Mouse (Mus musculus) liver, embryonic 12.5 days (tissue): ENCODE measurements around the gene Gm17018. TPM values are rescaled to one million over a fixed set of nuclear protein-coding genes. Genes with fewer than 3 reads are reported as not detected.
"Not testable (repeated sequence)": the region's sequence is repeated elsewhere in the genome, so short reads cannot be mapped to it uniquely, and the experiment has no call there.

ENCODE experiments used
- ATAC-seq: fragments of 200-750 bp; cut with Nextera tagmentation; 2 replicates; pipeline ENCODE4 v1.8.0; 2017; ENCODE audit warnings: moderate number of reproducible peaks, mild to moderate bottlenecking, moderate library complexity
- H3K27ac ChIP-seq: fragments of 300-500 bp; sonication (generic); 2 replicates; pipeline ENCODE4 v1.5.1; 2016; ENCODE audit warnings: mild to moderate bottlenecking
- H3K27me3 ChIP-seq: fragments of 300-500 bp; sonication (generic); replicated peaks from 2 replicates; pipeline ENCODE4 v1.6.1; 2016; ENCODE audit warnings: mild to moderate bottlenecking, moderate library complexity
- H3K36me3 ChIP-seq: fragments of 300-500 bp; sonication (generic); 2 replicates; pipeline ENCODE4 v1.6.1; 2016; ENCODE audit warnings: mild to moderate bottlenecking, moderate library complexity
- H3K4me1 ChIP-seq: fragments of 300-500 bp; sonication (generic); 2 replicates; pipeline ENCODE4 v1.6.1; 2016
- H3K4me2 ChIP-seq: fragments of 300-500 bp; sonication (generic); 2 replicates; pipeline ENCODE4 v1.6.1; 2016; ENCODE audit warnings: mild to moderate bottlenecking, moderate library complexity
- H3K4me3 ChIP-seq: fragments of 300-500 bp; sonication (generic); 2 replicates; pipeline ENCODE4 v1.5.1; 2016; ENCODE audit warnings: mild to moderate bottlenecking, moderate library complexity
- H3K9ac ChIP-seq: fragments of 300-500 bp; sonication (generic); 2 replicates; pipeline ENCODE4 v1.6.1; 2016; ENCODE audit warnings: mild to moderate bottlenecking, moderate library complexity
- H3K9me3 ChIP-seq: fragments of 300-500 bp; sonication (generic); replicated peaks from 2 replicates; pipeline ENCODE4 v1.6.1; 2016; ENCODE audit warnings: mild to moderate bottlenecking, moderate library complexity
- WGBS: fragments of 180-500 bp; shearing (Covaris S2); methylation state at CpG from one replicate; pipeline ENCODE4 v1.1.7; 2016; ENCODE audit not compliant: insufficient replicate concordance; 5-methylcytosine and 5-hydroxymethylcytosine counted together
- polyA plus RNA-seq: library from polyadenylated mRNA; unstranded; fragments of >200 nt; fragmentation: Nextera tagmentation; extraction: Ambion mirVana; gene quantifications from 2 replicates; pipeline ENCODE4 v1.2.1, GENCODE M21; 2016

Gm17018 gene
- polyA plus RNA-seq, 1 experiment from 2014 or later, result 25.5 TPM

- H3K36me3 ChIP-seq, result peaks cover 12% of the 10 kb centered on the region
- peaks cover 43% of the 10 kb centered on the region for H3K4me1 ChIP-seq
- H3K9me3 ChIP-seq, result no peaks in the 10 kb centered on the region
- peaks cover 12% of the 10 kb centered on the region for H3K27me3 ChIP-seq
- no peak overlapping the region for H3K4me2 ChIP-seq
- WGBS, result 76% methylated on average over 8 of the region's 8 CpGs
- no peak overlapping the region for H3K9ac ChIP-seq
- no peak overlapping the region for H3K4me3 ChIP-seq
- no peak overlapping the region for H3K27ac ChIP-seq
- no peak for ATAC-seq
These were observed 25.1 kb upstream of the Gm17018 start for GRCm38 (mm10) chr19:45535214-45535735.

GRCm38 (mm10) chr19:45535929-45536328 lies 24.5 kb upstream of the Gm17018 start:
- no peaks in the 10 kb centered on the region for H3K9me3 ChIP-seq
- WGBS, result 40% methylated on average over 6 of the region's 6 CpGs
- H3K27ac ChIP-seq, result no peak overlapping the region
- peaks cover 5% of the 10 kb centered on the region; the same call in 1 of the 2 replicates for H3K36me3 ChIP-seq
- H3K27me3 ChIP-seq, result peaks cover 19% of the 10 kb centered on the region
- no peak overlapping the region for H3K9ac ChIP-seq
- H3K4me1 ChIP-seq, result peaks cover 42% of the 10 kb centered on the region
- H3K4me2 ChIP-seq, result no peak overlapping the region
- no peak overlapping the region for H3K4me3 ChIP-seq
- no peak for ATAC-seq

GRCm38 (mm10) chr19:45537505-45537904 lies 22.9 kb upstream of the Gm17018 start:
- WGBS, result 27% methylated on average over 1 of the region's 1 CpGs
- ATAC-seq, result peak; percentile 19; the same call in 1 of the 2 replicates
- no peak overlapping the region for H3K9ac ChIP-seq

GRCm38 (mm10) chr19:45540657-45541408 lies 19.6 kb upstream of the Gm17018 start:
- no peaks in the 10 kb centered on the region for H3K36me3 ChIP-seq
- H3K27me3 ChIP-seq, result peaks cover 56% of the 10 kb centered on the region
- peak overlapping the region; percentile 81 for H3K4me2 ChIP-seq
- H3K4me1 ChIP-seq, result peaks cover 58% of the 10 kb centered on the region
- 42% methylated on average over 8 of the region's 8 CpGs for WGBS
- no peak overlapping the region for H3K27ac ChIP-seq
- ATAC-seq, result no peak
- peak overlapping the region; percentile 8; the same call in 1 of the 2 replicates for H3K9ac ChIP-seq
- no peaks in the 10 kb centered on the region for H3K9me3 ChIP-seq
- peak overlapping the region; percentile 53 for H3K4me3 ChIP-seq

More at GRCm38 (mm10) chr19:45537505-45537904, 22.9 kb upstream of the Gm17018 start:
- Histone ChIP-seq H3K9me3 (no peaks in the 10 kb centered on the region), H3K4me3 (no peak overlapping the region), H3K36me3 (no peaks in the 10 kb centered on the region), H3K4me2 (no peak overlapping the region), H3K27me3 (peaks cover 34% of the 10 kb centered on the region), H3K27ac (no peak overlapping the region), H3K4me1 (peaks cover 53% of the 10 kb centered on the region)

- Histone ChIP-seq H3K27me3 (peaks cover 59% of the 10 kb centered on the region), H3K27ac (no peak overlapping the region)
These were observed 18.9 kb upstream of the Gm17018 start for GRCm38 (mm10) chr19:45541409-45542041.

GRCm38 (mm10) chr19:45542061-45542460 lies 18.4 kb upstream of the Gm17018 start:
- no peaks in the 10 kb centered on the region for H3K36me3 ChIP-seq
- 31% methylated on average over 3 of the region's 3 CpGs for WGBS
- H3K27ac ChIP-seq, result no peak overlapping the region
- H3K4me1 ChIP-seq, result peaks cover 63% of the 10 kb centered on the region
- H3K4me3 ChIP-seq, result peak overlapping the region; percentile 53
- no peak for ATAC-seq
- H3K27me3 ChIP-seq, result peaks cover 65% of the 10 kb centered on the region
- H3K9me3 ChIP-seq, result no peaks in the 10 kb centered on the region
- H3K4me2 ChIP-seq, result peak overlapping the region; percentile 81
- H3K9ac ChIP-seq, result peak overlapping the region; percentile 65

More at GRCm38 (mm10) chr19:45541409-45542041, 18.9 kb upstream of the Gm17018 start:
- Histone ChIP-seq H3K9ac (peak overlapping the region; percentile 65), H3K4me2 (peak overlapping the region; percentile 81), H3K4me3 (peak overlapping the region; percentile 53), H3K9me3 (no peaks in the 10 kb centered on the region), H3K36me3 (no peaks in the 10 kb centered on the region), H3K4me1 (peaks cover 58% of the 10 kb centered on the region)
- ATAC-seq, result 0 out of 2 replicates have a peak, but pooled peaks have one; percentile 6
- under 1% methylated on average over 46 of the region's 58 CpGs for whole genome bisulfite sequencing

GRCm38 (mm10) chr19:45544152-45544924 lies 16.1 kb upstream of the Gm17018 start:
- ATAC-seq, result no peak
- peak overlapping the region; percentile 49 for H3K4me3 ChIP-seq
- no peak overlapping the region for H3K27ac ChIP-seq
- H3K9ac ChIP-seq, result peak overlapping the region; percentile 42
- H3K36me3 ChIP-seq, result no peaks in the 10 kb centered on the region
- H3K27me3 ChIP-seq, result peaks cover 66% of the 10 kb centered on the region
- WGBS, result 1% methylated on average over 18 of the region's 26 CpGs
- peaks cover 67% of the 10 kb centered on the region for H3K4me1 ChIP-seq
- H3K4me2 ChIP-seq, result peak overlapping the region; percentile 76
- no peaks in the 10 kb centered on the region for H3K9me3 ChIP-seq

GRCm38 (mm10) chr19:45544925-45545321 lies 15.5 kb upstream of the Gm17018 start:
- Histone ChIP-seq H3K9ac (peak overlapping the region; percentile 42), H3K27me3 (peaks cover 65% of the 10 kb centered on the region), H3K4me2 (peak overlapping the region; percentile 76), H3K4me3 (peak overlapping the region; percentile 49), H3K36me3 (no peaks in the 10 kb centered on the region), H3K4me1 (peaks cover 67% of the 10 kb centered on the region), H3K27ac (no peak overlapping the region), H3K9me3 (no peaks in the 10 kb centered on the region)
- peak; percentile 48 for ATAC-seq
- 1% methylated on average over 30 of the region's 30 CpGs for WGBS

- H3K9ac ChIP-seq, H3K4me3 ChIP-seq, H3K9me3 ChIP-seq: not testable (repeated sequence)
- H3K27me3 ChIP-seq, result peaks cover 32% of the 10 kb centered on the region
- peak overlapping the region; percentile 21; the same call in 1 of the 2 replicates for H3K4me2 ChIP-seq
- peaks cover 10% of the 10 kb centered on the region for H3K36me3 ChIP-seq
- ATAC-seq, result peak; percentile 93
- H3K4me1 ChIP-seq, result peaks cover 61% of the 10 kb centered on the region
- peak overlapping the region; percentile 63 for H3K27ac ChIP-seq
These were observed 12.2 kb upstream of the Gm17018 start for GRCm38 (mm10) chr19:45548196-45548595.

- WGBS, result 76% methylated on average over 23 of the region's 23 CpGs
- Histone ChIP-seq H3K27ac (peak overlapping the region; percentile 63), H3K9me3 (no peaks in the 10 kb centered on the region), H3K9ac (0 out of 2 replicates have a peak overlapping the region, but pooled peaks have one; percentile 17), H3K4me2 (peak overlapping the region; percentile 21; the same call in 1 of the 2 replicates), H3K36me3 (peaks cover 21% of the 10 kb centered on the region), H3K27me3 (peaks cover 21% of the 10 kb centered on the region), H3K4me3 (no peak overlapping the region), H3K4me1 (peaks cover 50% of the 10 kb centered on the region)
- ATAC-seq, result peak; percentile 62
These were observed 11.1 kb upstream of the Gm17018 start for GRCm38 (mm10) chr19:45549128-45549915.

- Histone ChIP-seq H3K4me1 (peaks cover 44% of the 10 kb centered on the region), H3K27me3 (peaks cover 20% of the 10 kb centered on the region), H3K36me3 (peaks cover 28% of the 10 kb centered on the region), H3K4me3 (no peak overlapping the region), H3K9me3 (no peaks in the 10 kb centered on the region), H3K27ac (peak overlapping the region; percentile 62), H3K9ac (0 out of 2 replicates have a peak overlapping the region, but pooled peaks have one; percentile 12), H3K4me2 (peak overlapping the region; percentile 21; the same call in 1 of the 2 replicates)
- WGBS, result 59% methylated on average over 4 of the region's 4 CpGs
- no peak for ATAC-seq
These were observed 10.5 kb upstream of the Gm17018 start for GRCm38 (mm10) chr19:45549948-45550347.
